Mouse (Mus musculus) right cerebral cortex, adult 2 months (tissue): ENCODE results near the gene Myh7b.

Source experiments
- DNase-seq, 2 experiments: peaks; one replicate each; pipeline ENCODE4 v3.0.0; 2021 to 2022; ENCODE audit warnings: low spot score in 2 of 2

Myh7b gene

DNA sequence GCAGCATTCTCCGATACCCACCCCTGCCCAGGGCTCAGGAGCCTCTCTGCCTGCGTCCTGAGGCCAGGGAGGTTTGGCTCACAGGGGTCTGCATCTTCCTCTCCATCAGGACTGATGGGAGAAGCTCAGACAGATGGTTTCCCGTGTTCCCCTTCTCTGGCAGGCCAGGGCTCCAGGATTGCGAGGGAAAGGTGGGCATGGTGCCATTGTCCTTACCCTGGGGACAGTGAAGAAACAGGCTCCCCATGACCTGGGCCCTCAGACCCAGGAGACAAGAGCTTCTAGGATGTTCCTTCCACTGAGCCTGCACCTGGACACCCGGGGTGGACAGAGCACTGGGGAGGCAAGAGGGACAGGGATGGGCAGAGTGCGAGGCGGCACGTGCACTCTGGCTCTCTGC lies 23.6 kb downstream of the Myh7b start:
- no peak for DNase-seq

DNA sequence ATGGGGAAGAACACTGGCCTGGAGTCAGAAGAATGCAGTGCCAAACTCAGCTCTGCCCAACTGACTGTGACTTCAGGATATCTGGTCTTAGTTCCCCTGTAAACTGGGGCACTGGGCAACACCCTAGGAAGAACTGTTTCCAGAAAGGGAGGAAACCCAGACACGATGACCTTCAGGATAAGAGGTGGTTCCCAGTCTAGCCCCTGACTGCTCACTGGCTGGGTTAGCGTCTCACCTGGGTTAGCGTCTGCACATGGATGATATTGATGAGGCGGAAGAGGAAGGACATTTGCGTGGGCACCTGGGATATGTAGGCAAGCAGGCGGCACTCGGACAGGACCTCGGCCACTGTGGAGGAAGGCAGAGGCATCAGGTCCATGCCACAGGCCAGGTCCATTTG lies 24.9 kb downstream of the Myh7b start:
- DNase-seq, result no peak

GRCm38 (mm10) chr2:155636881-155637280 lies 25.9 kb downstream of the Myh7b start:
- DNase-seq, result no peak

- DNase-seq, result no peak
Observed at GRCm38 (mm10) chr2:155637411-155637810, 26.4 kb downstream of the Myh7b start.

DNA sequence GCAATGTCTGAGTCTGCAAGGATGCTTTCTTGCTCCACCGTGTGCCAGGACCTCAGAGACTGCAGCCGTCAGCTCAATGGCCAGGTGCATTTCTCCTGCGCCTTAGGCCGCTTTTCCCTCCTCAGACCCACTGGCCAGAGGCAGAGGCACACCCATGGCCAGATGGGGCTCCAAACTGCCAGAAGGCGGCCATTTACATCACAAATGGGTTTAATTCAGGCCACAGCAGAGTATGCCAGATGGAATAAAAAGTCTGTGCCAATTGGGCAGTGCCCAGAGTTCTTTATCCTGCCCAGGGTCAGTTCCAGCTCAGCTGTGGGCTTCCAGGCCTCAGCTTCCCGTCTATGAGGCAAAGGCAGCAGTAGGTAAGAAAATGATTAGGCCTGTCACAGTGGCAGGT lies 29.6 kb downstream of the Myh7b start:
- peak; percentile 51 to 64 for DNase-seq

- peak in 1 of 2 experiments; percentile 53 for DNase-seq
Observed at GRCm38 (mm10) chr2:155641540-155642472, 30.8 kb downstream of the Myh7b start.

- DNase-seq, result no peak
Observed at GRCm38 (mm10) chr2:155645746-155646145, 34.7 kb downstream of the Myh7b start.

- no peak for DNase-seq
Observed at GRCm38 (mm10) chr2:155652618-155653017, 41.6 kb downstream of the Myh7b start.

GRCm38 (mm10) chr2:155655759-155656372 lies 44.9 kb downstream of the Myh7b start:
- no peak for DNase-seq

DNA sequence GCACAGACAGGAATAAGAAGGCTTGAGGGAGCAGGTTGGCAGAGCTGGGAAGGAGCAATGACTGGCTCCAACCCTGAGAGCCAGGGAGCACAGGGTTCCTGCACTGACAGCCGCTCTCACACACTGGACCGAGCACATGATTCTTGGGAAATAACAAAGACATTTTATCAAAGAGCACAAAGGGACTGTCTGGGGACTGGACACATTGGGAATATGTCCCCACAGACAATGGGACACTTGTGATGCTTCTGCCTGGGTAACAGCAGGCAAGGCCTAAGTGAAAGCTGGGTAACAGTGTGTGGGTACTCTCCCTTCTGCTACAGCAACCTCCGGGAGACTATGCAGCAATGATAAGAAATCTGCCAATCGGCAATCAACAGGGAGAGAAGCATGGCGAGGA lies 51.4 kb downstream of the Myh7b start:
- DNase-seq, result no peak

- DNase-seq, result peak; percentile 71 to 75
Observed at GRCm38 (mm10) chr2:155663097-155663496, 52.1 kb downstream of the Myh7b start.

DNA sequence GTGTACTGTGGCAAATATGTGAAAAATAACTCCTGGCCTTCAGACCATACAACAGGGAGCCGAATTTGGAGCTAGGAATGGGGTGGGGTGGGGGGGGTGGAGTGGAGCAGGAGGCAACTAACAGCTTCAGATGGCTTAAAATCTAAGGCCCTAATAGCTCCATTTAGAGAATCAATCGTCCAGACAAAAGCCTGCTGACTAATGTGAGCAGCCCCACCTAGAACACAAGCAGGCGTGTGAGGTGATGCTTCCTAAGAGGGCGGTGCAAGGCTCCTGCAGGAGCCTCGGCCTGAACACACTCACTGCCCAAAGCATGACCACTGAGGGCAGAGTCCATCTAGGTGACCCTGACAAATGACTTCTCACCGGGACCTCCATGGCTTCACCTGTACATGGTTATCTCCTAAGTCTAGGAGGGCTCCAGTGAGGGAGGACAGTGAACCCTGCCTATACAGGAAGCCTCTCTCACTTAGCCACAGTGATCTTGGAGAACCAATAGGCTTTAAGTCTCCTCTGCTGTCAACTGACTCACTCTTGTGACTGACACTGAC lies 53.0 kb downstream of the Myh7b start:
- no peak for DNase-seq

GRCm38 (mm10) chr2:155667881-155668280 lies 56.9 kb downstream of the Myh7b start:
- DNase-seq, result no peak

DNA sequence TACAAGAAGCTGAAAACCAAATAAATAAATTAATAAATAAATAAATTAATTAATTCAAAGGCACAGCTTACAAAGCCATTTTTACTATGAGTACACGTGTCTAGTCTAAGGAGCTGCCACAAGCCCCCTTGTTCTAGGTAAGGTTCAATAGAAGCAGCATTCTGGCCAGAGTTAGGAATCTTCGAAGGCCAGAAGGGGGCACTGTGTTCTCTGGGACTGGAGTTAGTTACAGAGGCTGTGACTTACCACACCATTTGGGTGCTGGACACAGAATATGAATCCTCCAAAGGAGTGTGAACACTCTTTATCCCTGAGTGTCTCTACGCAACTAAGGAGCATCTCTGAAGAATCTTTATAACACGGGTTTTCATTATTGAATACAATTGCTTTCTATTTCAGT lies 57.4 kb downstream of the Myh7b start:
- no peak for DNase-seq

GRCm38 (mm10) chr2:155671236-155671635 lies 60.2 kb downstream of the Myh7b start:
- DNase-seq, result no peak

GRCm38 (mm10) chr2:155673546-155673945 lies 62.5 kb downstream of the Myh7b start:
- peak; percentile 46 to 47 for DNase-seq

- peak in 1 of 2 experiments; percentile 26 for DNase-seq
Observed at GRCm38 (mm10) chr2:155675118-155675517, 64.1 kb downstream of the Myh7b start.

DNA sequence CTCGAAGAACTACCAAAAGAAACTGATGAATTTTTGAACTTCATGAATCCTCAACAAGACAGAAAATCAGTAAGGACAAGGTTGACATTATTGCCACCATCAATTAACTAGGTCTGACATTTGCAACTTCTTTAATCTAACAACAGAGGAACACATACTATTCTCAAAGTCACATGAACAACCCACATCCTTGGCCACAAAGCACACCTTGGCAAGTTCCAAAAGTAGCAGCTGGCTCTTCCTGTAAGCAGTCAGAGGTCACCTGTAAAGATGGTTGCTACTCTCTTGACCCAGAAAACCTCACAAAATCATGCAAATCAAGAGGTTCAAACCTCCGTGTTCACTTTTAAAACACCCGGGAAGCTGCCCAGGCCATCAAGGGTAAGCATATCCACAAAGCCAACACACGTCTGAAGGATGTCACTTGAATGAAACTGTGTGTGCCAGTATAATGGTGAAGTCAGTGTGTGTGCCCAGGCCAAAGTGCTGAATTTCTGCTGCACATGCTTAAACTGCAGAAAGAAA lies 68.6 kb downstream of the Myh7b start:
- no peak for DNase-seq

GRCm38 (mm10) chr2:155680591-155680990 lies 69.6 kb downstream of the Myh7b start:
- DNase-seq, result no peak

- DNase-seq, result no peak
Observed at GRCm38 (mm10) chr2:155681194-155681593, 70.2 kb downstream of the Myh7b start.

DNA sequence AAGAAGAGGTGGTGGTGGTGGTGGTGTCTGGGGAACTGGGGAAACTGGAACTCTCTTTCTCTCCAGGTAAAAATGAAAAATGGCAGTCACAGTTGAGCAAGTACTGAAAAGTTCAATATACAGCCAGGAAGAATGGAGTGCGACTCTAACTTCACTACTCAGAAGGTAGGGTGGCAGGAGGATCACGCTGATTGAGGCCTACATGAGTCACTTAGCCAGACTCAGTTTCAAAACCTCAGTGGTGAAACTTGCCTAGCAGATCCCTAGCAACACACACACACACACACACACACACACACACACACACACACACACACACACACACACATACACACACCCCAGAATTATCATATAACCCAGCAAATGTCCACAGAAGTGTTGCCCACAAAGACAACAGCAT lies 70.9 kb downstream of the Myh7b start:
- no peak for DNase-seq

GRCm38 (mm10) chr2:155683137-155683536 lies 72.1 kb downstream of the Myh7b start:
- DNase-seq, result no peak

DNA sequence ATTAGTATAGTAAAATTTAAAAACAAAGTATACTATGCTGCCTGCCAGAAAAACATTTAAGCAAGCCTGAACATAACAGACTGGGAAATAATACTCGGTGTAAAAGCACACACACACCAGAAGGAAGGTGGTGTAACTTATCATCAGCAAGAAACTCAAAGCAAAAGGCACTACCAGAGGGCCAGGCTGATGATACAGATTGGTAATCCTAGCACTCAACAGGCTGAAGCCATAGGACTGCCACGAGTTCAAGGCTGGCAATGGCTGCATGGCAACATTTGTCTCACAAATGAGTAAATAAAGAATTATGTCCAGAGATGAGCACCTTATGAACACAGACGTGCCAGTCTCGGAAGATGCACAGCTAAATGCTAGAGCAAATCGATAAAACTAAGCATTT lies 72.8 kb downstream of the Myh7b start:
- no peak for DNase-seq
